Mouse (Mus musculus) cerebellum, adult 2 months (tissue): ENCODE results near the gene Cdh24.

ENCODE experiments used
- CTCF ChIP-seq: fragments of 200-500 bp; IDR thresholded peaks from 2 replicates; pipeline ENCODE4 v1.5.1; 2011; ENCODE audit warnings: low read depth, mild to moderate bottlenecking, control low read depth, low read length, moderate library complexity, borderline replicate concordance; ENCODE audit not compliant: insufficient read depth
- POLR2A ChIP-seq: fragments of 200-500 bp; IDR thresholded peaks from 2 replicates; pipeline ENCODE4 v1.6.1; 2011; ENCODE audit warnings: low read length, control low read depth, borderline replicate concordance; ENCODE audit not compliant: insufficient read depth

DNA sequence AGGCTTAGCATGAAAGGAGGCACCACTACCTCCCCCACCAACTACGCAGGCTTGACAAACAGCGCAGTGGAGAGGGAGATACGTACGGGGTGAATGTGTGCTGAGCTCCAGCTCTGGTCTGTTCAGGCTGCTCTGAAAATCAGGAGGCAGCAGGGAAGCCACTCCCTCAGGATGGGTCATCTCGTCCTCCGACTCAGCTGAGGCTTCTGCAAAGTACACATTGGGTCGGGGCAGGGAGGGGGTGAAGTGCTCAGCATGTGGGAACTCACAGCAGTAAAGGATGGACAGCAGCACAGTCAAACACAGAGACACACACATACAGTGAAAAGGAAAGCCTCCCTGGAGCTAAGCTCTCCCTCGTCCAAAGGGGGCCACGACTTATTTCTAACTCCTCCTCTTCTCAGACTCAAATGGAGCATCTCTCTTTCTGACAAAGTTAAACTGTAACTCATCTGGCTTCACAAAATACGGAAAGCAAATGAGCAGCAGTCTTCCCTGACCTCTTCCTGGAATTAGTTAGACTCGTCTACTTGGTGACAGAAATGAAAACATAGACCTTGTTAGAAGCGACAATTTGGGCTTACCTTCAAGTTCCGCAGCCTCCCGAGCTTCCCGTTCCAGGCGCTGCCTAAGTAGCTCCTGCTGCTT is 37.6 kb upstream of the Cdh24 start:
- no peak for TF ChIP-seq CTCF
- no peak for TF ChIP-seq POLR2A
